Mouse (Mus musculus) CH12.LX (cell line): ENCODE measurements around the gene Kif26a.

Experiments
- CTCF ChIP-seq, 2 experiments: IDR thresholded peaks in 1 of 2; conservative IDR thresholded peaks in 1 of 2; 2 replicates each; pipeline ENCODE4 v1.5.1; 2011 to 2012; ENCODE audit warnings: low read depth in 2 of 2, low read length in 2 of 2, improper control_type of control experiment in 1 of 2, inconsistent platforms in 1 of 2, mild to moderate bottlenecking in 1 of 2, moderate library complexity in 1 of 2
- E2F4 ChIP-seq: IDR thresholded peaks from 2 replicates; pipeline ENCODE4 v1.6.1; 2011; ENCODE audit warnings: low read depth, low read length, improper control_type of control experiment; ENCODE audit not compliant: insufficient replicate concordance
- EP300 ChIP-seq: IDR thresholded peaks from 2 replicates; pipeline ENCODE4 v1.6.1; 2011; ENCODE audit warnings: low read length, improper control_type of control experiment
- HCFC1 ChIP-seq: IDR thresholded peaks from 2 replicates; pipeline ENCODE4 v1.6.1; 2012; ENCODE audit warnings: low read depth, mild to moderate bottlenecking, inconsistent platforms, low read length, improper control_type of control experiment
- IRF4 ChIP-seq: IDR thresholded peaks from 2 replicates; pipeline ENCODE4 v1.6.1; 2014; ENCODE audit warnings: low read depth, mild to moderate bottlenecking, inconsistent platforms, low read length, improper control_type of control experiment
- MAX ChIP-seq: IDR thresholded peaks from 2 replicates; pipeline ENCODE4 v1.6.1; 2011; ENCODE audit warnings: low read length, improper control_type of control experiment
- MAZ ChIP-seq: IDR thresholded peaks from 2 replicates; pipeline ENCODE4 v1.6.1; 2012; ENCODE audit warnings: low read depth, mild to moderate bottlenecking, inconsistent platforms, low read length, improper control_type of control experiment, moderate library complexity
- MXI1 ChIP-seq: IDR thresholded peaks from 2 replicates; pipeline ENCODE4 v1.6.1; 2011; ENCODE audit warnings: mild to moderate bottlenecking, low read depth, low read length, improper control_type of control experiment
- POLR2A ChIP-seq: IDR thresholded peaks from 2 replicates; pipeline ENCODE4 v1.6.1; 2011; ENCODE audit warnings: low read depth, mild to moderate bottlenecking, improper control_type of control experiment, low read length
- RCOR1 ChIP-seq: conservative IDR thresholded peaks from 2 replicates; pipeline ENCODE4 v1.6.1; 2012; ENCODE audit warnings: low read depth, mild to moderate bottlenecking, inconsistent platforms, low read length, improper control_type of control experiment
- TCF12 ChIP-seq: IDR thresholded peaks from 2 replicates; pipeline ENCODE4 v1.6.1; 2014; ENCODE audit warnings: low read depth, mild to moderate bottlenecking, inconsistent platforms, low read length, improper control_type of control experiment
- ZKSCAN1 ChIP-seq: IDR thresholded peaks from 2 replicates; pipeline ENCODE4 v1.6.1; 2012; ENCODE audit warnings: low read depth, inconsistent platforms, low read length, improper control_type of control experiment, borderline replicate concordance
- ZMIZ1 ChIP-seq: IDR thresholded peaks from 2 replicates; pipeline ENCODE4 v1.6.1; 2012; ENCODE audit warnings: low read depth, mild to moderate bottlenecking, inconsistent platforms, low read length, improper control_type of control experiment
- ZNF384 ChIP-seq: IDR thresholded peaks from 2 replicates; pipeline ENCODE4 v1.6.1; 2012; ENCODE audit warnings: low read depth, low read length, improper control_type of control experiment, inconsistent platforms

DNA sequence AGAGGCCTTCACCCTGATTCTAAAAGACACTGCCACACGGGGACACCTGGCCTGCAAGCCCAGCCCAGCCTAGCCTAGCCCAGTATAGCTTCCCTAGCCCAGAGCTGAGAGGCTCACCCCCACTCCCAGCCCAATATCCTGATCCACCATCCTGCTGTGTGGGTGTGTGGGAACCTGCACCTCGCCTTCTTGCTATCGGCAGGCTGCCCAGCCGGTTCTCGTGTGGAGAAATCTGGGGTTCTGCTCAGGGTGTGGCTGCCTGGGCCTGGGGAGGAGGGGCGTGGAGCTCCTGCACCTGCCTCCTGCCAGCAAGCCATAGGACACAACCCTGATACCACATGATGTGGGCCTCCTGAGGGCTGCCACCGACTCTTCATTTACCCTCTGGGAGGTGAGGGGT lies 28.4 kb upstream of the Kif26a start:
- no peak for TF ChIP-seq RCOR1
- no peak for TF ChIP-seq ZNF384
- TF ChIP-seq EP300: no peak
- no peak for TF ChIP-seq CTCF (conservative IDR thresholded peaks at IDR 0.05 in 1 of 2, IDR thresholded peaks at IDR 0.05 in 1 of 2; ENCODE audit: low read depth in 2 of 2, low read length in 2 of 2)
- TF ChIP-seq TCF12: no peak
- TF ChIP-seq MXI1: no peak
- no peak for TF ChIP-seq POLR2A
- no peak for TF ChIP-seq MAX
- TF ChIP-seq ZKSCAN1: no peak
- no peak for TF ChIP-seq MAZ
- TF ChIP-seq HCFC1: no peak
- TF ChIP-seq E2F4: no peak
- TF ChIP-seq IRF4: no peak
- no peak for TF ChIP-seq ZMIZ1
